Mouse (Mus musculus) MEL (cell line): ENCODE data around the gene Sult2b1. TPM values are rescaled to one million over a fixed set of nuclear protein-coding genes. Genes with fewer than 3 reads are reported as not detected.

ENCODE experiments used
- DNase-seq: peaks from one replicate; pipeline ENCODE4 v3.0.0; 2011; ENCODE audit warnings: low read depth, low spot score
- H3K27ac ChIP-seq: 2 replicates; pipeline ENCODE4 v1.5.1; 2012; ENCODE audit warnings: low read depth, mild to moderate bottlenecking, control low read depth, low read length, moderate library complexity; ENCODE audit not compliant: control insufficient read depth
- H3K27me3 ChIP-seq, 2 experiments: fragments of 150-350 bp in 1 of 2; sonication (generic) in 1 of 2; 2 replicates each; pipeline ENCODE4 v1.6.1; 2012; ENCODE audit warnings: low read length in 2 of 2, mild to moderate bottlenecking in 2 of 2, improper control_type of control experiment in 1 of 2, moderate library complexity in 1 of 2; ENCODE audit not compliant: insufficient read depth in 2 of 2, control insufficient read depth in 1 of 2
- H3K36me3 ChIP-seq, 2 experiments: 2 replicates each; pipeline ENCODE4 v1.6.1; 2012 to 2014; ENCODE audit warnings: low read length in 2 of 2, improper control_type of control experiment in 1 of 2, inconsistent platforms in 1 of 2, mild to moderate bottlenecking in 1 of 2; ENCODE audit not compliant: insufficient read depth in 2 of 2, control insufficient read depth in 1 of 2
- H3K4me1 ChIP-seq, 2 experiments: fragments of 150-350 bp in 1 of 2; sonication (generic) in 1 of 2; 2 replicates each; pipeline ENCODE4 v1.6.1; 2012; ENCODE audit warnings: low read length in 2 of 2, improper control_type of control experiment in 1 of 2, mild to moderate bottlenecking in 1 of 2; ENCODE audit not compliant: insufficient read depth in 2 of 2, control insufficient read depth in 1 of 2
- H3K4me3 ChIP-seq, 2 experiments: fragments of 150-350 bp in 1 of 2; sonication (generic) in 1 of 2; 2 replicates each; pipeline ENCODE4 v1.5.1; 2012; ENCODE audit warnings: low read depth in 2 of 2, low read length in 2 of 2, mild to moderate bottlenecking in 2 of 2, moderate library complexity in 2 of 2, control low read depth in 1 of 2, improper control_type of control experiment in 1 of 2; ENCODE audit not compliant: control insufficient read depth in 1 of 2, insufficient read depth in 1 of 2
- H3K79me2 ChIP-seq: 2 replicates; pipeline ENCODE4 v1.6.1; 2012; ENCODE audit warnings: mild to moderate bottlenecking, low read length, moderate library complexity; ENCODE audit not compliant: control insufficient read depth, poor library complexity, insufficient read depth
- H3K9ac ChIP-seq: 2 replicates; pipeline ENCODE4 v1.6.1; 2012; ENCODE audit warnings: low read depth, mild to moderate bottlenecking, control low read depth, low read length, moderate library complexity; ENCODE audit not compliant: control insufficient read depth, poor library complexity, severe bottlenecking
- H3K9me3 ChIP-seq: fragments of 150-350 bp; sonication (generic); replicated peaks from 2 replicates; pipeline ENCODE4 v1.6.1; 2012; ENCODE audit warnings: mild to moderate bottlenecking, low read length, improper control_type of control experiment, moderate library complexity; ENCODE audit not compliant: insufficient read depth
- BHLHE40 ChIP-seq: IDR thresholded peaks from 2 replicates; pipeline ENCODE4 v1.6.1; 2012; ENCODE audit warnings: low read depth, mild to moderate bottlenecking, inconsistent platforms, low read length, improper control_type of control experiment, borderline replicate concordance
- CHD1 ChIP-seq: IDR thresholded peaks from 2 replicates; pipeline ENCODE4 v1.6.1; 2012; ENCODE audit warnings: low read depth, mild to moderate bottlenecking, inconsistent platforms, low read length, improper control_type of control experiment
- CHD2 ChIP-seq: IDR thresholded peaks from 2 replicates; pipeline ENCODE4 v1.6.1; 2011; ENCODE audit warnings: low read length, improper control_type of control experiment
- CTCF ChIP-seq, 3 experiments: IDR thresholded peaks in 2 of 3; conservative IDR thresholded peaks in 1 of 3; 2 replicates each; pipeline ENCODE4 v1.5.1; 2011 to 2012; ENCODE audit warnings: low read length in 3 of 3, low read depth in 2 of 3, mild to moderate bottlenecking in 2 of 3, improper control_type of control experiment in 1 of 3, inconsistent platforms in 1 of 3, mixed read lengths in 1 of 3, moderate library complexity in 1 of 3; ENCODE audit not compliant: control insufficient read depth in 1 of 3, insufficient read depth in 1 of 3, poor library complexity in 1 of 3, severe bottlenecking in 1 of 3
- E2F4 ChIP-seq: IDR thresholded peaks from 2 replicates; pipeline ENCODE4 v1.6.1; 2011; ENCODE audit warnings: low read depth, low read length, improper control_type of control experiment, borderline replicate concordance
- ELF1 ChIP-seq: IDR thresholded peaks from 2 replicates; pipeline ENCODE4 v1.6.1; 2014; ENCODE audit warnings: low read depth, mild to moderate bottlenecking, inconsistent platforms, low read length, improper control_type of control experiment, moderate library complexity
- ETS1 ChIP-seq: IDR thresholded peaks from 2 replicates; pipeline ENCODE4 v1.6.1; 2012; ENCODE audit warnings: low read depth, mild to moderate bottlenecking, inconsistent platforms, low read length, improper control_type of control experiment, moderate library complexity
- GABPA ChIP-seq: IDR thresholded peaks from 2 replicates; pipeline ENCODE4 v1.6.1; 2012; ENCODE audit warnings: low read depth, mild to moderate bottlenecking, inconsistent platforms, low read length, improper control_type of control experiment, moderate library complexity
- GATA1 ChIP-seq: IDR thresholded peaks from 2 replicates; pipeline ENCODE4 v1.6.1; 2011; ENCODE audit warnings: low read depth, low read length, improper control_type of control experiment
- HCFC1 ChIP-seq: IDR thresholded peaks from 2 replicates; pipeline ENCODE4 v1.6.1; 2012; ENCODE audit warnings: low read depth, mild to moderate bottlenecking, inconsistent platforms, low read length, improper control_type of control experiment, moderate library complexity
- JUND ChIP-seq: IDR thresholded peaks from 2 replicates; pipeline ENCODE4 v1.6.1; 2011; ENCODE audit warnings: low read depth, mild to moderate bottlenecking, improper control_type of control experiment, low read length
- KAT2A ChIP-seq: conservative IDR thresholded peaks from 2 replicates; pipeline ENCODE4 v1.6.1; 2012; ENCODE audit warnings: low read depth, low read length, improper control_type of control experiment, inconsistent platforms
- MAFK ChIP-seq: IDR thresholded peaks from 2 replicates; pipeline ENCODE4 v1.6.1; 2011; ENCODE audit warnings: low read depth, mild to moderate bottlenecking, low read length, improper control_type of control experiment, borderline replicate concordance
- MAX ChIP-seq: IDR thresholded peaks from 2 replicates; pipeline ENCODE4 v1.6.1; 2011; ENCODE audit warnings: low read length, improper control_type of control experiment
- MAZ ChIP-seq: IDR thresholded peaks from 2 replicates; pipeline ENCODE4 v1.6.1; 2012; ENCODE audit warnings: low read depth, mild to moderate bottlenecking, inconsistent platforms, low read length, improper control_type of control experiment
- MXI1 ChIP-seq: IDR thresholded peaks from 2 replicates; pipeline ENCODE4 v1.6.1; 2011; ENCODE audit warnings: mild to moderate bottlenecking, low read depth, low read length, improper control_type of control experiment
- MYC ChIP-seq: IDR thresholded peaks from 2 replicates; pipeline ENCODE4 v1.6.1; 2011; ENCODE audit warnings: low read depth, mild to moderate bottlenecking, low read length, improper control_type of control experiment, moderate library complexity
- NELFE ChIP-seq: IDR thresholded peaks from 2 replicates; pipeline ENCODE4 v1.6.1; 2011; ENCODE audit warnings: low read depth, low read length, improper control_type of control experiment
- NRF1 ChIP-seq: IDR thresholded peaks from 2 replicates; pipeline ENCODE4 v1.6.1; 2014; ENCODE audit warnings: low read depth, mild to moderate bottlenecking, inconsistent platforms, low read length, improper control_type of control experiment, moderate library complexity; ENCODE audit not compliant: poor library complexity, insufficient read depth, severe bottlenecking
- POLR2A ChIP-seq, 2 experiments: IDR thresholded peaks; 2 replicates each; pipeline ENCODE4 v1.6.1; 2011 to 2012; ENCODE audit warnings: low read length in 2 of 2, mild to moderate bottlenecking in 2 of 2, control low read depth in 1 of 2, improper control_type of control experiment in 1 of 2, low read depth in 1 of 2, moderate library complexity in 1 of 2; ENCODE audit not compliant: control insufficient read depth in 1 of 2, insufficient read depth in 1 of 2, poor library complexity in 1 of 2
- RAD21 ChIP-seq: IDR thresholded peaks from 2 replicates; pipeline ENCODE4 v1.6.1; 2011; ENCODE audit warnings: mild to moderate bottlenecking, low read depth, low read length, improper control_type of control experiment
- RCOR1 ChIP-seq: IDR thresholded peaks from 2 replicates; pipeline ENCODE4 v1.6.1; 2012; ENCODE audit warnings: low read depth, mild to moderate bottlenecking, inconsistent platforms, low read length, improper control_type of control experiment
- SIN3A ChIP-seq: IDR thresholded peaks from 2 replicates; pipeline ENCODE4 v1.6.1; 2012; ENCODE audit warnings: low read length, improper control_type of control experiment, inconsistent platforms
- SMC3 ChIP-seq: IDR thresholded peaks from 2 replicates; pipeline ENCODE4 v1.6.1; 2011; ENCODE audit warnings: low read depth, low read length, improper control_type of control experiment
- TAL1 ChIP-seq: IDR thresholded peaks from 2 replicates; pipeline ENCODE4 v1.6.1; 2012; ENCODE audit warnings: mild to moderate bottlenecking, inconsistent platforms, low read length, moderate library complexity, mixed read lengths
- TBP ChIP-seq: IDR thresholded peaks from 2 replicates; pipeline ENCODE4 v1.8.0; 2011; ENCODE audit warnings: low read depth, low read length, improper control_type of control experiment
- TCF12 ChIP-seq: IDR thresholded peaks from 2 replicates; pipeline ENCODE4 v1.6.1; 2014; ENCODE audit warnings: low read depth, mild to moderate bottlenecking, inconsistent platforms, low read length, improper control_type of control experiment, moderate library complexity
- ZMIZ1 ChIP-seq: IDR thresholded peaks from 2 replicates; pipeline ENCODE4 v1.6.1; 2012; ENCODE audit warnings: low read depth, mild to moderate bottlenecking, inconsistent platforms, low read length, improper control_type of control experiment, moderate library complexity
- polyA plus RNA-seq, 2 experiments: library from polyadenylated mRNA; stranded (reverse) in 1 of 2; unstranded in 1 of 2; fragments of >175 nt in 1 of 2; fragments of >200 nt in 1 of 2; gene quantifications; 2 replicates each; pipeline versions ENCODE4 v1.2.1 to v1.2.4; 2012; ENCODE audit warnings: low replicate concordance in 2 of 2, low read depth in 1 of 2; ENCODE audit not compliant: insufficient read length in 2 of 2, insufficient read depth in 1 of 2, missing spikeins in 1 of 2
- total RNA-seq: library from RNA; depleted of rRNA; stranded (reverse); fragments of 300-350 nt; gene quantifications from 2 replicates; pipeline ENCODE4 v1.2.3, GENCODE M21; 2012

The Sult2b1 gene
- total and polyA plus RNA-seq, 3 experiments = 0.08 to 0.47 TPM; not detected in 1

- peaks cover 2% of the 10 kb centered on the region in 2 experiments; a peak in 3 of 4 replicates for H3K36me3 ChIP-seq
- H3K9ac ChIP-seq = peak overlapping the region; percentile 99
- no peaks in the 10 kb centered on the region for H3K27me3 ChIP-seq
- peaks cover 0 to 5% of the 10 kb centered on the region in 2 experiments; a peak in 1 of 4 replicates for H3K4me1 ChIP-seq
- H3K79me2 ChIP-seq = peaks cover 48% of the 10 kb centered on the region
- no peaks in the 10 kb centered on the region for H3K9me3 ChIP-seq
- H3K27ac ChIP-seq = peak overlapping the region; percentile 96
- peak; percentile 56 for DNase-seq
- TF ChIP-seq SMC3 = no peak
- 0 out of 2 replicates have a peak, but pooled peaks have one; percentile 19 for TF ChIP-seq MAX
- no peak for TF ChIP-seq CTCF (IDR thresholded peaks at IDR 0.05 in 2 of 3, conservative IDR thresholded peaks at IDR 0.05 in 1 of 3; ENCODE audit: control insufficient read depth in 1 of 3, insufficient read depth in 1 of 3, low read depth in 2 of 3, low read length in 3 of 3, poor library complexity in 1 of 3, severe bottlenecking in 1 of 3)
- TF ChIP-seq CHD1 = no peak
- TF ChIP-seq, all 39 proteins: peak for 1
- H3K4me3 ChIP-seq = peak overlapping the region; percentile 69 to 71
These were observed 68.6 kb downstream of the Sult2b1 start for GRCm38 (mm10) chr7:45715741-45716459.

GRCm38 (mm10) chr7:45715090-45715708 lies 69.3 kb downstream of the Sult2b1 start, which contains the start of gene Rpl18:
TSS of gene Rpl18 (plus strand) at chr7:45715457.
- peaks cover 0 to 2% of the 10 kb centered on the region in 2 experiments; a peak in 2 of 4 replicates for H3K36me3 ChIP-seq
- H3K4me1 ChIP-seq = peaks cover 0 to 5% of the 10 kb centered on the region in 2 experiments; a peak in 1 of 4 replicates
- TF ChIP-seq KAT2A (peak; percentile 67), RCOR1 (no peak), POLR2A (IDR thresholded peaks at IDR 0.05; ENCODE audit: control insufficient read depth in 1 of 2, insufficient read depth in 1 of 2, low read depth in 1 of 2, low read length in 2 of 2, poor library complexity in 1 of 2) (peak; percentile 58 to 68; a peak in 2 of 4 replicates), CHD1 (no peak), BHLHE40 (no peak), ZMIZ1 (peak; percentile 40; the same call in 1 of the 2 replicates), NRF1 (peak; percentile 52; the same call in 1 of the 2 replicates), MYC (peak; percentile 74), MXI1 (peak; percentile 73), CHD2 (peak; percentile 50; the same call in 1 of the 2 replicates), SMC3 (no peak), TAL1 (no peak), SIN3A (peak; percentile 97), ETS1 (peak; percentile 73; the same call in 1 of the 2 replicates), MAFK (no peak), E2F4 (no peak), CTCF (IDR thresholded peaks at IDR 0.05 in 2 of 3, conservative IDR thresholded peaks at IDR 0.05 in 1 of 3; ENCODE audit: control insufficient read depth in 1 of 3, insufficient read depth in 1 of 3, low read depth in 2 of 3, low read length in 3 of 3, poor library complexity in 1 of 3, severe bottlenecking in 1 of 3) (no peak), NELFE (peak; percentile 47), TCF12 (peak; percentile 35; the same call in 1 of the 2 replicates), TBP (peak; percentile 62), HCFC1 (peak; percentile 97), ELF1 (peak; percentile 52; the same call in 1 of the 2 replicates), MAX (peak; percentile 42; the same call in 1 of the 2 replicates), JUND (no peak), GABPA (0 out of 2 replicates have a peak, but pooled peaks have one; percentile 30), MAZ (peak; percentile 94; the same call in 1 of the 2 replicates), RAD21 (no peak), GATA1 (no peak)

More at GRCm38 (mm10) chr7:45715090-45715708, 69.3 kb downstream of the Sult2b1 start, which contains the start of gene Rpl18:
- no peaks in the 10 kb centered on the region for H3K9me3 ChIP-seq
- H3K79me2 ChIP-seq = peaks cover 48% of the 10 kb centered on the region
- H3K27ac ChIP-seq = peak within 1 kb of the TSS; percentile 96
- H3K9ac ChIP-seq = peak within 1 kb of the TSS; percentile 99
- no peaks in the 10 kb centered on the region for H3K27me3 ChIP-seq
- DNase-seq = peak; percentile 98
- H3K4me3 ChIP-seq = peak within 1 kb of the TSS; percentile 71
